Mouse (Mus musculus) embryonic facial prominence, embryonic 15.5 days (tissue): ENCODE measurements around the gene Lpar2. TPM values are rescaled to one million over a fixed set of nuclear protein-coding genes. Genes with fewer than 3 reads are reported as not detected.

Experiments used
- ATAC-seq: fragments of 200-750 bp; cut with Nextera tagmentation; 2 replicates; pipeline ENCODE4 v1.8.0; 2017; ENCODE audit warnings: low read depth, moderate TSS enrichment; ENCODE audit not compliant: insufficient number of reproducible peaks, low FRiP score, low TSS enrichment
- H3K27ac ChIP-seq: fragments of 300-500 bp; sonication (generic); replicated peaks from 2 replicates; pipeline ENCODE4 v1.5.1; 2015; ENCODE audit warnings: mild to moderate bottlenecking, inconsistent platforms
- H3K27me3 ChIP-seq: fragments of 300-500 bp; sonication (generic); 2 replicates; pipeline ENCODE4 v1.6.1; 2015; ENCODE audit warnings: inconsistent platforms
- H3K36me3 ChIP-seq: fragments of 300-500 bp; sonication (generic); 2 replicates; pipeline ENCODE4 v1.6.1; 2015; ENCODE audit warnings: mild to moderate bottlenecking, inconsistent platforms
- H3K4me1 ChIP-seq: fragments of 300-500 bp; sonication (generic); 2 replicates; pipeline ENCODE4 v1.6.1; 2015; ENCODE audit warnings: inconsistent platforms
- H3K4me2 ChIP-seq: fragments of 300-500 bp; sonication (generic); replicated peaks from 2 replicates; pipeline ENCODE4 v1.6.1; 2015; ENCODE audit warnings: mild to moderate bottlenecking, inconsistent platforms
- H3K4me3 ChIP-seq: fragments of 300-500 bp; sonication (generic); replicated peaks from 2 replicates; pipeline ENCODE4 v1.5.1; 2015; ENCODE audit warnings: mild to moderate bottlenecking, inconsistent platforms
- H3K9ac ChIP-seq: fragments of 300-500 bp; sonication (generic); 2 replicates; pipeline ENCODE4 v1.6.1; 2015; ENCODE audit warnings: inconsistent platforms
- H3K9me3 ChIP-seq: fragments of 300-500 bp; sonication (generic); replicated peaks from 2 replicates; pipeline ENCODE4 v1.6.1; 2016; ENCODE audit warnings: inconsistent platforms
- WGBS: fragments of 180-500 bp; shearing (Covaris S2); methylation state at CpG from one replicate; pipeline ENCODE4 v1.1.7; 2015; 5-methylcytosine and 5-hydroxymethylcytosine counted together
- polyA plus RNA-seq: library from polyadenylated mRNA; unstranded; fragments of >200 nt; fragmentation: Nextera tagmentation; extraction: Ambion mirVana; gene quantifications from 2 replicates; pipeline ENCODE4 v1.2.1, GENCODE M21; 2015

The Lpar2 gene
- polyA plus RNA-seq, 1 experiment from 2014 or later: 0.33 TPM

GRCm38 (mm10) chr8:69847167-69848065 lies 25.2 kb downstream of the Lpar2 start:
- no peak for ATAC-seq
- Histone ChIP-seq H3K9ac (no peak overlapping the region), H3K4me2 (no peak overlapping the region), H3K27me3 (no peaks in the 10 kb centered on the region), H3K36me3 (no peaks in the 10 kb centered on the region), H3K4me1 (no peaks in the 10 kb centered on the region), H3K4me3 (no peak overlapping the region), H3K9me3 (no peaks in the 10 kb centered on the region), H3K27ac (no peak overlapping the region)
- WGBS: 67% methylated on average over 3 of the region's 3 CpGs

- Histone ChIP-seq H3K4me2 (no peak overlapping the region), H3K9ac (no peak overlapping the region), H3K9me3 (no peaks in the 10 kb centered on the region), H3K4me3 (no peak overlapping the region), H3K4me1 (no peaks in the 10 kb centered on the region), H3K27me3 (no peaks in the 10 kb centered on the region), H3K36me3 (no peaks in the 10 kb centered on the region), H3K27ac (no peak overlapping the region)
- WGBS: 61% methylated on average over 8 of the region's 8 CpGs
- peak; percentile 52; the same call in 1 of the 2 replicates for ATAC-seq
Measured at GRCm38 (mm10) chr8:69848951-69849350, 26.7 kb downstream of the Lpar2 start.

- H3K4me2 ChIP-seq: no peak overlapping the region
- H3K9me3 ChIP-seq: no peaks in the 10 kb centered on the region
- 41% methylated on average over 3 of the region's 3 CpGs for WGBS
- H3K27me3 ChIP-seq: no peaks in the 10 kb centered on the region
- H3K4me1 ChIP-seq: no peaks in the 10 kb centered on the region
- ATAC-seq: no peak
- H3K36me3 ChIP-seq: no peaks in the 10 kb centered on the region
- no peak overlapping the region for H3K9ac ChIP-seq
- H3K27ac ChIP-seq: no peak overlapping the region
- no peak overlapping the region for H3K4me3 ChIP-seq
Measured at GRCm38 (mm10) chr8:69849899-69850298, 27.7 kb downstream of the Lpar2 start.

GRCm38 (mm10) chr8:69850926-69851506 lies 28.8 kb downstream of the Lpar2 start:
- H3K27ac ChIP-seq: no peak overlapping the region
- H3K9me3 ChIP-seq: no peaks in the 10 kb centered on the region
- H3K4me3 ChIP-seq: no peak overlapping the region
- no peaks in the 10 kb centered on the region for H3K4me1 ChIP-seq
- H3K9ac ChIP-seq: no peak overlapping the region
- no peak for ATAC-seq
- no peaks in the 10 kb centered on the region for H3K36me3 ChIP-seq
- no peaks in the 10 kb centered on the region for H3K27me3 ChIP-seq
- no peak overlapping the region for H3K4me2 ChIP-seq
- 78% methylated on average over 7 of the region's 7 CpGs for WGBS

GRCm38 (mm10) chr8:69853869-69854268 lies 31.6 kb downstream of the Lpar2 start:
- H3K4me2 ChIP-seq: no peak overlapping the region
- no peak overlapping the region for H3K9ac ChIP-seq
- no peak overlapping the region for H3K4me3 ChIP-seq
- 91% methylated on average over 10 of the region's 10 CpGs for WGBS
- no peaks in the 10 kb centered on the region for H3K27me3 ChIP-seq
- no peaks in the 10 kb centered on the region for H3K4me1 ChIP-seq
- ATAC-seq: no peak
- no peak overlapping the region for H3K27ac ChIP-seq
- H3K9me3 ChIP-seq: no peaks in the 10 kb centered on the region
- no peaks in the 10 kb centered on the region for H3K36me3 ChIP-seq

GRCm38 (mm10) chr8:69860807-69861206 lies 38.6 kb downstream of the Lpar2 start:
- ATAC-seq: no peak
- Histone ChIP-seq H3K27me3 (no peaks in the 10 kb centered on the region), H3K4me2 (no peak overlapping the region), H3K4me3 (no peak overlapping the region), H3K4me1 (no peaks in the 10 kb centered on the region), H3K9ac (no peak overlapping the region), H3K27ac (no peak overlapping the region), H3K9me3 (no peaks in the 10 kb centered on the region), H3K36me3 (no peaks in the 10 kb centered on the region)
- 60% methylated on average over 4 of the region's 4 CpGs for whole genome bisulfite sequencing

GRCm38 (mm10) chr8:69861251-69861650 lies 39.0 kb downstream of the Lpar2 start:
- H3K27ac ChIP-seq: no peak overlapping the region
- H3K9me3 ChIP-seq: no peaks in the 10 kb centered on the region
- H3K27me3 ChIP-seq: no peaks in the 10 kb centered on the region
- no peak overlapping the region for H3K4me2 ChIP-seq
- no peak overlapping the region for H3K4me3 ChIP-seq
- no peak for ATAC-seq
- H3K4me1 ChIP-seq: no peaks in the 10 kb centered on the region
- no peaks in the 10 kb centered on the region for H3K36me3 ChIP-seq
- 57% methylated on average over 2 of the region's 2 CpGs for WGBS
- H3K9ac ChIP-seq: no peak overlapping the region

- no peaks in the 10 kb centered on the region for H3K36me3 ChIP-seq
- no peak overlapping the region for H3K27ac ChIP-seq
- WGBS: 83% methylated on average over 5 of the region's 5 CpGs
- no peak overlapping the region for H3K4me3 ChIP-seq
- no peak for ATAC-seq
- no peaks in the 10 kb centered on the region for H3K9me3 ChIP-seq
- no peak overlapping the region for H3K9ac ChIP-seq
- H3K4me1 ChIP-seq: no peaks in the 10 kb centered on the region
- no peak overlapping the region for H3K4me2 ChIP-seq
- no peaks in the 10 kb centered on the region for H3K27me3 ChIP-seq
Measured at GRCm38 (mm10) chr8:69863387-69864020, 41.3 kb downstream of the Lpar2 start.

- 68% methylated on average over 5 of the region's 5 CpGs for WGBS
- H3K4me1 ChIP-seq: no peaks in the 10 kb centered on the region
Measured at GRCm38 (mm10) chr8:69864180-69864579, 42.0 kb downstream of the Lpar2 start.

GRCm38 (mm10) chr8:69867696-69868326 lies 45.6 kb downstream of the Lpar2 start:
- Histone ChIP-seq H3K4me1 (no peaks in the 10 kb centered on the region), H3K36me3 (no peaks in the 10 kb centered on the region), H3K27ac (no peak overlapping the region), H3K4me3 (no peak overlapping the region), H3K27me3 (no peaks in the 10 kb centered on the region), H3K4me2 (no peak overlapping the region), H3K9ac (no peak overlapping the region), H3K9me3 (no peaks in the 10 kb centered on the region)
- ATAC-seq: no peak
- WGBS: 46% methylated on average over 5 of the region's 5 CpGs

More at GRCm38 (mm10) chr8:69864180-69864579, 42.0 kb downstream of the Lpar2 start:
- no peak overlapping the region for H3K4me2 ChIP-seq
- no peaks in the 10 kb centered on the region for H3K27me3 ChIP-seq
- no peaks in the 10 kb centered on the region for H3K9me3 ChIP-seq
- H3K4me3 ChIP-seq: no peak overlapping the region
- no peak overlapping the region for H3K27ac ChIP-seq
- H3K9ac ChIP-seq: no peak overlapping the region
- ATAC-seq: no peak
- H3K36me3 ChIP-seq: no peaks in the 10 kb centered on the region
